22 mouse cellular contexts compared by ENCODE assay signal in the genomic region with DNA sequence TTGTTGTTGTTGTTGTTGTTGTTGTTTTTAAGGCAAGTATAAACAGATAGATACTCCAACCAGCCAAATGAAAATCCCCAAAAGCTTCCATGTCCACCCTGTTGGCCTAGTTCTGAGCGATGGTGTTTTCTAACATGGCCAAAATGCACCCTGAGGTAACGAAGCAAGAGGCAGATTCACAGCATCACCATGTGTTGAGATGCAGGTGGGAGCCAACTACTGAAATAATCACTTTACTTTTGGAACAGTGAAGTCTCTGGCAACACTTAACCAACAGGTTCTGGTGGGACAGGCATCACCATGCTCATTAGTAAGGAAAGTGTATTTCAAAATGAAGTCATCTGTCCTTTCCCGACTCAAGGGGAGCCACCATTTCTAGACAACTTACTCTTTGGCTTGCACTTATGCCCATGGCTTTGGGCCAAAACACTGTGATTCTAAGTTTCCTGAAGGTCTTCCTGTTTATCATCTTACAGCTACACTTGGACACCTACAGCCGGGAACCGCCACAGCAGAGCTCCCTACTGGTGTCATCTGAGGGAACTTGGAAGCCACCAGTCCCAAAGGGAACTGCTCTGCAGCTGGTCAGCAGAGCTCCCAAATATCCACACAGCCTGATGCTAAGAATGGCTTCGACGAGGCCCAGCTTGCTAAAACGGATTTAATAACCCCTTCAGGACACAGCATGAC.
DNase-seq lines count a peak whose midpoint lies in the region; ATAC-seq and TF ChIP-seq lines count a peak whose summit lies in the region.
"Had no signal": no experiment of that assay in that cellular context is flagged by ENCODE, and none has a peak within 500 bp of the region (broad histone marks: within the 10 kb centered on the region; RNA-seq: fewer than 3 reads in every experiment).

No protein-coding gene starts in this region.

- H3K27me3 ChIP-seq in kidney, adult 2 months (replicated peaks; ENCODE audit: control insufficient read depth, insufficient read depth, low read length), result no peaks in the 10 kb centered on the region
- H3K27me3 ChIP-seq: limb, embryonic 13.5 days; liver, embryonic 13.5 days; midbrain, embryonic 13.5 days had no signal

- no peak overlapping the region for H3K4me3 ChIP-seq in gastrocnemius, adult 2 months
- H3K4me3 ChIP-seq in kidney, adult 2 months (ENCODE audit: insufficient read depth, low read depth, low read length), result no peak overlapping the region
- H3K4me3 ChIP-seq: limb, embryonic 13.5 days; liver, embryonic 13.5 days; midbrain, embryonic 13.5 days; myocyte had no signal

- ATAC-seq in granulocyte monocyte progenitor cell, adult 5-6 weeks (replicated peaks; ENCODE audit: poor library complexity, severe bottlenecking), result no peak
- ATAC-seq: activated CD4-positive, CD25-positive, alpha-beta regulatory T cell, adult 4 months; forebrain, embryonic 16.5 days; hindbrain, embryonic 16.5 days; midbrain, embryonic 13.5 days had no signal

- H3K4me1 ChIP-seq in kidney, adult 2 months (ENCODE audit: control insufficient read depth, insufficient read depth, low read length), result no peaks in the 10 kb centered on the region

- WGBS in kidney, adult 2 months, result 70% methylated on average over 8 of the region's 8 CpGs

- no peak overlapping the region for H3K27ac ChIP-seq in gastrocnemius, adult 2 months
- no peak overlapping the region for H3K27ac ChIP-seq in kidney, adult 2 months (ENCODE audit: insufficient read depth, low read depth, low read length)
- H3K27ac ChIP-seq: limb, embryonic 13.5 days; liver, embryonic 13.5 days; midbrain, embryonic 13.5 days had no signal

- peak; percentile 36 for DNase-seq in gastrocnemius, adult 2 months
- DNase-seq in gastrocnemius, adult 18-20 months (ENCODE audit: low spot score), result no peak
- DNase-seq in kidney, adult 2 months, result peak; percentile 20
- no peak for DNase-seq in kidney, adult 18-20 months
- DNase-seq in 416B (ENCODE audit: low read depth), result peak; percentile 61
- peak; percentile 30 to 55 for DNase-seq in heart, postnatal 14 days
- no peak for DNase-seq in urinary bladder, postnatal 14 days (ENCODE audit: low spot score)
- DNase-seq: adrenal gland, postnatal 14 days; cerebellum, adult 11-12 months; embryo, embryonic 11 days; kidney, adult 11 months; layer of hippocampus, postnatal 36 days; liver, embryonic 13.5 days; thymus, postnatal 4 days had no signal

- TF ChIP-seq POLR2A in kidney, adult 2 months (IDR thresholded peaks at IDR 0.05; ENCODE audit: low read depth, low read length), result no peak

- TF ChIP-seq CTCF in gastrocnemius, adult 2 months (IDR thresholded peaks at IDR 0.05), result no peak
- no peak for TF ChIP-seq CTCF in kidney, adult 2 months (conservative IDR thresholded peaks at IDR 0.05; ENCODE audit: insufficient read depth, insufficient read length, low read depth, low read length)

- intact Hi-C loops in gastrocnemius, adult 2 months (cut with DNase I), result no loop called here
- intact Hi-C loops in heart, postnatal 14 days (cut with DNase I), result no loop called here

- H3K36me3 ChIP-seq in kidney, adult 2 months (ENCODE audit: control insufficient read depth, insufficient read depth, low read length), result no peaks in the 10 kb centered on the region
- H3K36me3 ChIP-seq: G1E; limb, embryonic 13.5 days; liver, embryonic 13.5 days; midbrain, embryonic 13.5 days had no signal

Comparison
In these comparisons a context has a peak if more than half of its experiments do, and no peak if none do; other contexts are left out.
1. DNase-seq: peak in gastrocnemius, adult 2 months (single experiment), kidney, adult 2 months (single experiment), 416B (single experiment) and heart, postnatal 14 days (2 of 2); none in gastrocnemius, adult 18-20 months (single experiment), kidney, adult 18-20 months (single experiment) and urinary bladder, postnatal 14 days (single experiment).